Mouse (Mus musculus) hindbrain, embryonic 10.5 days (tissue): Measurements from ENCODE around the gene 4933411K16Rik. TPM values are rescaled to one million over a fixed set of nuclear protein-coding genes. Genes with fewer than 3 reads are reported as not detected.

Source experiments
- DNase-seq: peaks from one replicate; pipeline ENCODE4 v3.0.0-alpha.2; 2017; ENCODE audit warnings: low spot score
- H3K27ac ChIP-seq: fragments of 300-500 bp; sonication (generic); 2 replicates; pipeline ENCODE4 v1.5.1; 2016; ENCODE audit warnings: mild to moderate bottlenecking, moderate library complexity
- H3K27me3 ChIP-seq: fragments of 300-500 bp; sonication (generic); 2 replicates; pipeline ENCODE4 v1.6.1; 2016; ENCODE audit warnings: mild to moderate bottlenecking; ENCODE audit not compliant: poor library complexity, insufficient read depth, severe bottlenecking
- H3K36me3 ChIP-seq: fragments of 300-500 bp; sonication (generic); 2 replicates; pipeline ENCODE4 v1.6.1; 2016; ENCODE audit warnings: mild to moderate bottlenecking, moderate library complexity
- H3K4me1 ChIP-seq: fragments of 300-500 bp; sonication (generic); replicated peaks from 2 replicates; pipeline ENCODE4 v1.6.1; 2016; ENCODE audit warnings: mild to moderate bottlenecking
- H3K4me3 ChIP-seq: fragments of 300-500 bp; sonication (generic); 2 replicates; pipeline ENCODE4 v1.5.1; 2016; ENCODE audit warnings: mild to moderate bottlenecking, moderate library complexity
- H3K9me3 ChIP-seq: fragments of 300-500 bp; sonication (generic); 2 replicates; pipeline ENCODE4 v1.6.1; 2016; ENCODE audit warnings: mild to moderate bottlenecking, moderate library complexity
- WGBS: fragments of 180-500 bp; shearing (Covaris S2); methylation state at CpG from one replicate; pipeline ENCODE4 v1.1.7; 2016; 5-methylcytosine and 5-hydroxymethylcytosine counted together
- polyA plus RNA-seq: library from polyadenylated mRNA; unstranded; fragments of >200 nt; fragmentation: Nextera tagmentation; extraction: Ambion mirVana; gene quantifications from 2 replicates; pipeline ENCODE4 v1.2.1, GENCODE M21; 2016

4933411K16Rik gene
- polyA plus RNA-seq, 1 experiment from 2014 or later = not detected

DNA sequence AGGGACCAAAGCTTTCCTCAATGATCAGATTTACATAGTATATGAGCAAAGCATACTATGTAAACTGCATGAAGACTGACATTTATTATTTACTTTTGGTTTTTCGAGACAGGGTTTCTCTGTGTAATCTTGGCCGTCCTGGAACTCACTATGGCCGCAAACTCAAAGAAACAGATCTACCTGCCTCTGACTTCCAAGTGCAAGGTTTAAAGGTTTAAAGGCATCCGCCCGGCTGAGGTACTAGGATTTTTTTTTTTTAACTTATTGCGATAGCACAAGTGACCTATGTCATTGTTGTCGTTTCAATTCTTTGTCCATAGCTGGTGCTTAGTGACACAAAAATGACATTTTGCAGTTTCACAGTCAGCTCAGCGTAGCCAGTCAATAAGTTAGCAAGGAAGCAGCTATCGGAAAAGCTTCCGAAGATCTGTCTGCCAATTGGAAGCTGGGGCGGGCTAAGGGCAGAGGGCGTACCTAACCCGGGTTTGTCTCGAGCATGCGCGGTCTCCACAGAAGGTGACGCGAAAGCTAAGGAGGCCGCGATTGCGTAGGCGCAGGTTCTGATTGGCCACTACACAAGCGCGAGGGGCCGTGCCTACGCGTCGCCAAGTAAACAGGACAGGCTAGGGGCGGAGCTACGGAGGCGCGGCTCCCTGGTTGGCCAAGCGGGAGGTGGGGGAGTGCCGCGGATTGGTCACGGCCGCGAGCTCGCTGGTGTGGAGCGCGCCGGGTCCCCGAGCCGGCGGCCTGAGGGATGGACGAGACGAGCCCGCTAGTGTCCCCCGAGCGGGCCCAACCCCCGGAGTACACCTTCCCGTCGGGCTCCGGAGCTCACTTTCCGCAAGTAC, 37.9 kb downstream of the 4933411K16Rik start, which contains the start of gene Pi4k2a:
Gene Pi4k2a, plus strand, starts transcription at position 723 of the 848 bp plus-strand sequence.
- Histone ChIP-seq H3K27ac (peak within 1 kb of the TSS; percentile 91), H3K4me1 (peaks cover 42% of the 10 kb centered on the region), H3K4me3 (peak within 1 kb of the TSS; percentile 80), H3K9me3 (no peaks in the 10 kb centered on the region), H3K36me3 (peaks cover 22% of the 10 kb centered on the region), H3K27me3 (no peaks in the 10 kb centered on the region)
- DNase-seq = peak; percentile 99
- WGBS = 1% methylated on average over 55 of the region's 55 CpGs

DNA sequence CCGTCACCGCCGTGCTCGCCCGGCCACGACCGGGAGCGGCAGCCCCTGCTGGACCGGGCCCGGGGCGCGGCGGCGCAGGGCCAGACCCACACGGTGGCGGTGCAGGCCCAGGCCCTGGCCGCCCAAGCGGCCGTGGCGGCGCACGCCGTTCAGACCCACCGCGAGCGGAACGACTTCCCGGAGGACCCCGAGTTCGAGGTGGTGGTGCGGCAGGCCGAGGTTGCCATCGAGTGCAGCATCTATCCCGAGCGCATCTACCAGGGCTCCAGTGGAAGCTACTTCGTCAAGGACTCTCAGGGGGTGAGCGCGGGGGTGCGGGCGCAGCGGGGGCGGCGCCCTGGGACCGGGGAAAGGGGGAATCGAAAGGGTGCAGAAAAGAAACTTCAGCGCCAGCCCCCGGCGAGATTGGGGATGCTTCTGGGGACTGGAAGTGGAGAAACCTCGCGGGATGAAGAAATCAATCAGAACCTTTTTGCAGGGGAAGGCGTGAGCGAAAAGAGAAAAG, 38.6 kb downstream of the 4933411K16Rik start:
- DNase-seq = no peak
- no peaks in the 10 kb centered on the region for H3K27me3 ChIP-seq
- under 1% methylated on average over 52 of the region's 52 CpGs for WGBS
- H3K4me3 ChIP-seq = peak overlapping the region; percentile 80
- no peaks in the 10 kb centered on the region for H3K9me3 ChIP-seq
- H3K27ac ChIP-seq = peak overlapping the region; percentile 91
- peaks cover 36% of the 10 kb centered on the region for H3K4me1 ChIP-seq
- H3K36me3 ChIP-seq = peaks cover 28% of the 10 kb centered on the region

GRCm38 (mm10) chr19:42099406-42099805, 47.4 kb downstream of the 4933411K16Rik start:
- H3K4me3 ChIP-seq = no peak overlapping the region
- 93% methylated on average over 3 of the region's 3 CpGs for WGBS
- no peaks in the 10 kb centered on the region for H3K4me1 ChIP-seq
- DNase-seq = no peak
- H3K27ac ChIP-seq = no peak overlapping the region
- peaks cover 62% of the 10 kb centered on the region for H3K36me3 ChIP-seq
- H3K9me3 ChIP-seq = no peaks in the 10 kb centered on the region
- H3K27me3 ChIP-seq = no peaks in the 10 kb centered on the region

Other genes starting within 250 kb of the 4933411K16Rik start
- 10.8 and 13.4 TPM in 2 replicates for gene Frat1, start 222.3 kb upstream of the 4933411K16Rik start, polyA plus RNA-seq
- 5.4 and 6.7 TPM in 2 replicates for gene Frat2, start 204.1 kb upstream of the 4933411K16Rik start, polyA plus RNA-seq
- 27.3 and 34.1 TPM in 2 replicates for gene Rrp12, start 156.1 kb upstream of the 4933411K16Rik start, polyA plus RNA-seq
- 900 and 1,138 TPM in 2 replicates for gene Pgam1, start 140.3 kb upstream of the 4933411K16Rik start, polyA plus RNA-seq
- gene Exosc1, start 118.8 kb upstream of the 4933411K16Rik start, polyA plus RNA-seq = 75.5 and 92.1 TPM in 2 replicates
- gene Zdhhc16, start 118.8 kb upstream of the 4933411K16Rik start, polyA plus RNA-seq = 87.1 and 92.5 TPM in 2 replicates
- gene Mms19, start 71.1 kb upstream of the 4933411K16Rik start, polyA plus RNA-seq = 32.2 and 39.5 TPM in 2 replicates
- gene Ubtd1, start 70.5 kb upstream of the 4933411K16Rik start, polyA plus RNA-seq = 11.5 and 16.9 TPM in 2 replicates
- gene Ankrd2, start 16.2 kb upstream of the 4933411K16Rik start, polyA plus RNA-seq = 0.39 TPM in 1 of 2 replicates, not detected in the other
- 1.3 and 1.9 TPM in 2 replicates for gene Hoga1, start 6.6 kb upstream of the 4933411K16Rik start, polyA plus RNA-seq
- 52.6 and 73.6 TPM in 2 replicates for gene Morn4, start 34.1 kb downstream of the 4933411K16Rik start, polyA plus RNA-seq
- gene Pi4k2a, start 38.2 kb downstream of the 4933411K16Rik start, polyA plus RNA-seq = 28.2 TPM in 2 replicates
- gene Avpi1, start 76.8 kb downstream of the 4933411K16Rik start, polyA plus RNA-seq = 17.5 and 19.0 TPM in 2 replicates
- gene Marveld1, start 95.2 kb downstream of the 4933411K16Rik start, polyA plus RNA-seq = 3.1 and 3.6 TPM in 2 replicates
- 35.3 and 40.2 TPM in 2 replicates for gene Zfyve27, start 111.7 kb downstream of the 4933411K16Rik start, polyA plus RNA-seq
- 0.26 and 0.46 TPM in 2 replicates for gene Sfrp5, start 150.0 kb downstream of the 4933411K16Rik start, polyA plus RNA-seq
- 1.7 and 4.2 TPM in 2 replicates for gene Golga7b, start 195.3 kb downstream of the 4933411K16Rik start, polyA plus RNA-seq